8 mouse cellular contexts compared by ENCODE assay signal in the genomic region with DNA sequence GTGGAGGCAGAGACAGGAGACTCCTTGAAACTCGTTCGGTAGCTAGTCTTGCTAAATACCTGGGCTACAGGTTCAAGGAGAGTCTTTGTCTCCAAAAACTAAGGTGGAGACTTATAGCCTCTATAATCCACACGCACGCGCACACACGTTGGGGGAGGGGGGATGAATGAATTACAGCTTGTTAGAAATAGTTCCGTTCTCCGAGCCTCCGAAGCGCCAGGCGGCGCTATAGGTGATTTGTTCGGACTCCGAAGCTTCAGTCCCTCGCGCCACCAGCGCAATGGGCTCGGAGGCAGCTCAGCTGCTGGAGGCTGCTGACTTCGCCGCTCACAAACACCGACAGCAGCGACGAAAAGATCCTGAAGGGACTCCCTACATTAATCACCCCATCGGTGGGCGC. TPM values are rescaled to one million over a fixed set of nuclear protein-coding genes. Genes with fewer than 3 reads are reported as not detected.
DNase-seq lines count a peak whose midpoint lies in the region; ATAC-seq lines count a peak whose summit lies in the region.

A gene (plus strand): TSS at position 247 of the 400 bp plus-strand sequence.

- WGBS in hindbrain, embryonic 16.5 days: under 1% methylated on average over 25 of the region's 25 CpGs
- under 1% methylated on average over 25 of the region's 25 CpGs for WGBS in macrophage (ENCODE audit: missing documents)

- H3K27me3 ChIP-seq in hindbrain, embryonic 16.5 days (replicated peaks; ENCODE audit: control insufficient read depth, insufficient read depth, low read length): no peaks in the 10 kb centered on the region

- peak within 1 kb of the TSS; percentile 77 for H3K27ac ChIP-seq in hindbrain, embryonic 16.5 days (ENCODE audit: low read depth, low read length)
- peak within 1 kb of the TSS; percentile 27; the same call in 1 of the 2 replicates for H3K27ac ChIP-seq in macrophage

- H3K9me3 ChIP-seq in hindbrain, embryonic 16.5 days (ENCODE audit: control insufficient read depth, low read length): no peaks in the 10 kb centered on the region; the same call in 1 of the 2 replicates

- no peaks in the 10 kb centered on the region for H3K36me3 ChIP-seq in hindbrain, embryonic 16.5 days (ENCODE audit: control insufficient read depth, insufficient read depth, low read length)
- H3K36me3 ChIP-seq in macrophage (ENCODE audit: inconsistent target): no peaks in the 10 kb centered on the region

- H3K4me2 ChIP-seq in hindbrain, embryonic 16.5 days (ENCODE audit: low read length): peak within 1 kb of the TSS; percentile 93

- H3K4me3 ChIP-seq in hindbrain, embryonic 16.5 days (ENCODE audit: low read length): peak within 1 kb of the TSS; percentile 50
- H3K4me3 ChIP-seq in macrophage (ENCODE audit: inconsistent target): peak within 1 kb of the TSS; percentile 45

- no peaks in the 10 kb centered on the region for H3K79me2 ChIP-seq in macrophage (ENCODE audit: inconsistent target)

- peak; percentile 89 for DNase-seq in WW6 (ENCODE audit: low read depth, low spot score)
- DNase-seq in cerebellum, postnatal 4 days (ENCODE audit: low spot score in 2 of 2): peak; percentile 91 to 97
- DNase-seq in gastrocnemius, adult 18-20 months (ENCODE audit: low spot score): peak; percentile 93
- DNase-seq in left cerebral cortex, adult 18-20 months (ENCODE audit: low spot score in 2 of 2): peak; percentile 96 to 98
- DNase-seq in right cerebral cortex, adult 18-20 months: peak; percentile 95
- DNase-seq in urinary bladder, postnatal 10 days (ENCODE audit: low spot score): peak; percentile 81

- peak within 1 kb of the TSS; percentile 83 for H3K9ac ChIP-seq in hindbrain, embryonic 16.5 days (ENCODE audit: low read depth, low read length)

- H3K4me1 ChIP-seq in hindbrain, embryonic 16.5 days (ENCODE audit: control insufficient read depth, insufficient read depth, low read depth, low read length): peaks cover 30% of the 10 kb centered on the region

- peak; percentile 51 for ATAC-seq in hindbrain, embryonic 16.5 days

RNA-seq across cellular contexts. Expression of the gene that starts here (rescaled TPM):
- 10 to 100 TPM; 28.8 to 31.7 TPM for total RNA-seq in gastrocnemius, adult 18-20 months (2021)
- polyA plus RNA-seq in hindbrain, embryonic 16.5 days (2015; fragmentation: Nextera tagmentation; extraction: Ambion mirVana): 21.3 and 26.7 TPM in 2 replicates
- 10 to 100 TPM; 49.7 to 54.5 TPM for total RNA-seq in left cerebral cortex, adult 18-20 months (2021)
- total RNA-seq in macrophage (2018; cell fraction: chromatin; rRNA removed): 10 to 100 TPM in 18 of 26 experiments, 1 to 10 TPM in 8; 5.5 to 39.3 (median 13.0) TPM
- total RNA-seq in macrophage (2018; cell fraction: cytosol; rRNA removed): 10 to 100 TPM in 2 of 26 experiments, 1 to 10 TPM in 24; 3.4 to 10.3 (median 6.3) TPM
- 10 to 100 TPM in 9 of 26 experiments, 1 to 10 TPM in 17; 2.0 to 26.1 (median 8.0) TPM for total RNA-seq in macrophage (2018; cell fraction: nucleus; rRNA removed)
- polyA plus RNA-seq in macrophage (2018): 6.0 to 14.5 TPM (median 10.1 TPM) in 3 replicates

Comparison
In these comparisons a context has a peak if more than half of its experiments do, and no peak if none do; other contexts are left out.
1. Peak in every context shown above with its lines: DNase-seq, ATAC-seq, H3K4me3 ChIP-seq and H3K27ac ChIP-seq.